Mouse (Mus musculus) erythroblast, embryonic 14.5 days (primary cell): ENCODE measurements around the gene Col4a3.

ENCODE experiments used
- GATA1 ChIP-seq: IDR thresholded peaks from 2 replicates; pipeline ENCODE4 v1.6.1; 2012; ENCODE audit warnings: low read length, inconsistent platforms, mixed read lengths
- TAL1 ChIP-seq: IDR thresholded peaks from 3 replicates; pipeline ENCODE4 v1.6.1; 2012; ENCODE audit warnings: low read length, inconsistent platforms, mixed read lengths

DNA sequence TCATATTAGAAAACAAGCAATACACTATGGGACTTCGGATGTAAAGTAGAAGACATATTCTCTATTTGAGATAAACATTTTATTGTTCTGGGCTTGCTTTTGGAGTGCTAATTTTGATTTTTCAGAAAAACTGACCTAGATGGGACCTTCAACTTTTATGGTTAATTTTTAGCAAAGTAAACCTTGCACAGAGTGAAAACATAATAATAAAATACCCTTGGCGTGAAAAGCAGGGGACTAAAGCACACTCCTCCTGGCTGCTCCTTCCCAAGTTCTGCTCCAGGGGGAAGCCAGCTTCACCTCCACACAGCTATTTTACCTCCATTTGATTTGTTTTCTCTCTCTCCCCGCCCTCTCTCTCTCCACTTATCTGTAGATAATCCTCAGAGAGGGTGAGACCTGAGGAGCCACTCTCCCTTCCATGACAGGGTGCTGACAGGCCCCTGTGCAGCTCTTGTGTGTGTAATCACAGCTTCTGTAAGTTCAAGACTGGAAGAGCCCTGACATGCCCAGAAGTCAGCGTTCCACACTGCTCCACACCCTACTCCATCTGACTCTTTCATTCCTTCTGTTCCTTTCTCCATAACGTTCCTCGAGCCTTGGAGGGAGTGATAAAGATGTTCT lies 44.6 kb downstream of the Col4a3 start:
- TF ChIP-seq TAL1 (no peak), GATA1 (no peak)
